ENCODE assay signal across 16 mouse cellular contexts in genomic region chr13:52994197-52994881, GRCm38 (mm10). TPM values are rescaled to one million over a fixed set of nuclear protein-coding genes. Genes with fewer than 3 reads are reported as not detected.
DNase-seq lines count a peak whose midpoint lies in the region; ATAC-seq and TF ChIP-seq lines count a peak whose summit lies in the region.
"Had no signal": no experiment of that assay in that cellular context is flagged by ENCODE, and none has a peak within 500 bp of the region (broad histone marks: within the 10 kb centered on the region; RNA-seq: fewer than 3 reads in every experiment).

No protein-coding gene starts in this region.

- H3K4me3 ChIP-seq in kidney, postnatal 0 days (replicated peaks; ENCODE audit: low read depth, low read length), result no peak overlapping the region
- no peak overlapping the region for H3K4me3 ChIP-seq in intestine, embryonic 16.5 days (ENCODE audit: low read length)
- H3K4me3 ChIP-seq in stomach, embryonic 15.5 days (replicated peaks), result no peak overlapping the region
- no peak overlapping the region for H3K4me3 ChIP-seq in hindbrain, embryonic 12.5 days
- H3K4me3 ChIP-seq: forebrain, embryonic 12.5 days; limb, embryonic 13.5 days; neural tube, embryonic 15.5 days had no signal

- no peak for TF ChIP-seq CTCF in kidney, postnatal 0 days (IDR thresholded peaks at IDR 0.05; ENCODE audit: low read depth)

- no peaks in the 10 kb centered on the region for H3K4me1 ChIP-seq in kidney, postnatal 0 days (replicated peaks; ENCODE audit: insufficient read depth, low read length)
- H3K4me1 ChIP-seq in intestine, embryonic 16.5 days (ENCODE audit: control insufficient read depth, insufficient read depth, low read length), result 0 out of 2 replicates have a peak, but pooled peaks cover 3% of the 10 kb centered on the region
- H3K4me1 ChIP-seq in stomach, embryonic 15.5 days, result peaks cover 9% of the 10 kb centered on the region
- H3K4me1 ChIP-seq in hindbrain, embryonic 12.5 days, result no peaks in the 10 kb centered on the region
- H3K4me1 ChIP-seq: forebrain, embryonic 12.5 days; neural tube, embryonic 15.5 days had no signal

- 52% methylated on average over 10 of the region's 10 CpGs for WGBS in kidney, postnatal 0 days
- WGBS in intestine, embryonic 16.5 days, result 53% methylated on average over 10 of the region's 10 CpGs
- 54% methylated on average over 10 of the region's 10 CpGs for WGBS in stomach, embryonic 15.5 days
- 75% methylated on average over 10 of the region's 10 CpGs for WGBS in hindbrain, embryonic 12.5 days

- DNase-seq in kidney, postnatal 0 days (ENCODE audit: low spot score), result peak; percentile 83
- DNase-seq in kidney, postnatal 36 days, result no peak
- DNase-seq in embryo, embryonic 11 days, result peak; percentile 23
- no peak for DNase-seq in frontal cortex, postnatal 14 days (ENCODE audit: low spot score in 2 of 2)
- DNase-seq in urinary bladder, postnatal 14 days (ENCODE audit: low spot score), result no peak
- DNase-seq: adrenal gland, postnatal 36 days; gastrocnemius, postnatal 36 days; kidney, adult 9 months; layer of hippocampus, postnatal 36 days; thymus, adult 2 months had no signal

- no peak overlapping the region for H3K4me2 ChIP-seq in kidney, postnatal 0 days (ENCODE audit: low read length)
- H3K4me2 ChIP-seq in intestine, embryonic 16.5 days (ENCODE audit: low read depth, low read length), result no peak overlapping the region
- H3K4me2 ChIP-seq in stomach, embryonic 15.5 days, result no peak overlapping the region
- no peak overlapping the region for H3K4me2 ChIP-seq in hindbrain, embryonic 12.5 days (replicated peaks)
- H3K4me2 ChIP-seq: forebrain, embryonic 12.5 days; limb, embryonic 13.5 days; neural tube, embryonic 15.5 days had no signal

- H3K36me3 ChIP-seq in kidney, postnatal 0 days (ENCODE audit: insufficient read depth, low read length), result no peaks in the 10 kb centered on the region
- no peaks in the 10 kb centered on the region for H3K36me3 ChIP-seq in intestine, embryonic 16.5 days (ENCODE audit: control insufficient read depth, insufficient read depth, low read length)
- no peaks in the 10 kb centered on the region for H3K36me3 ChIP-seq in stomach, embryonic 15.5 days
- H3K36me3 ChIP-seq in hindbrain, embryonic 12.5 days, result no peaks in the 10 kb centered on the region
- H3K36me3 ChIP-seq: forebrain, embryonic 12.5 days; limb, embryonic 13.5 days; neural tube, embryonic 15.5 days had no signal

- peak overlapping the region; percentile 13 for H3K27ac ChIP-seq in kidney, postnatal 0 days
- peak overlapping the region; percentile 57 for H3K27ac ChIP-seq in intestine, embryonic 16.5 days (ENCODE audit: low read length)
- H3K27ac ChIP-seq in stomach, embryonic 15.5 days, result peak overlapping the region; percentile 79
- no peak overlapping the region for H3K27ac ChIP-seq in hindbrain, embryonic 12.5 days
- H3K27ac ChIP-seq: forebrain, embryonic 12.5 days; limb, embryonic 13.5 days; neural tube, embryonic 15.5 days had no signal

- no peaks in the 10 kb centered on the region for H3K27me3 ChIP-seq in kidney, postnatal 0 days (ENCODE audit: insufficient read depth, low read length)
- no peaks in the 10 kb centered on the region for H3K27me3 ChIP-seq in intestine, embryonic 16.5 days (replicated peaks; ENCODE audit: control insufficient read depth, insufficient read depth, low read length)
- H3K27me3 ChIP-seq in stomach, embryonic 15.5 days (replicated peaks), result no peaks in the 10 kb centered on the region
- H3K27me3 ChIP-seq in hindbrain, embryonic 12.5 days, result no peaks in the 10 kb centered on the region
- H3K27me3 ChIP-seq: forebrain, embryonic 12.5 days; limb, embryonic 13.5 days; neural tube, embryonic 15.5 days had no signal

- ATAC-seq in kidney, postnatal 0 days (replicated peaks; ENCODE audit: low FRiP score, low read depth), result peak; percentile 42; the same call in 1 of the 2 replicates
- ATAC-seq in intestine, embryonic 16.5 days, result peak; percentile 46
- peak; percentile 24; the same call in 1 of the 2 replicates for ATAC-seq in stomach, embryonic 15.5 days (ENCODE audit: insufficient read depth, low FRiP score, low read depth)
- no peak for ATAC-seq in hindbrain, embryonic 12.5 days (ENCODE audit: low FRiP score)

- H3K9me3 ChIP-seq in kidney, postnatal 0 days (replicated peaks; ENCODE audit: low read length), result no peaks in the 10 kb centered on the region
- H3K9me3 ChIP-seq in intestine, embryonic 16.5 days (ENCODE audit: control insufficient read depth, low read length), result 0 out of 2 replicates have a peak, but pooled peaks cover 3% of the 10 kb centered on the region
- H3K9me3 ChIP-seq in stomach, embryonic 15.5 days, result no peaks in the 10 kb centered on the region
- no peaks in the 10 kb centered on the region for H3K9me3 ChIP-seq in hindbrain, embryonic 12.5 days (replicated peaks)
- H3K9me3 ChIP-seq: forebrain, embryonic 12.5 days; limb, embryonic 13.5 days; neural tube, embryonic 15.5 days had no signal

- no peak overlapping the region for H3K9ac ChIP-seq in kidney, postnatal 0 days (ENCODE audit: low read depth, low read length)
- H3K9ac ChIP-seq in intestine, embryonic 16.5 days (ENCODE audit: low read depth, low read length), result no peak overlapping the region
- no peak overlapping the region for H3K9ac ChIP-seq in stomach, embryonic 15.5 days
- no peak overlapping the region for H3K9ac ChIP-seq in hindbrain, embryonic 12.5 days
- H3K9ac ChIP-seq: forebrain, embryonic 12.5 days; limb, embryonic 13.5 days; neural tube, embryonic 15.5 days had no signal

RNA-seq across cellular contexts. Expression of gene Nfil3, which starts 13.5 kb away (rescaled TPM):
- polyA plus RNA-seq in kidney, postnatal 0 days (2015; fragmentation: Nextera tagmentation; extraction: Ambion mirVana), result 17.0 and 17.1 TPM in 2 replicates
- polyA plus RNA-seq in intestine, embryonic 16.5 days (2015; fragmentation: Nextera tagmentation; extraction: Ambion mirVana), result 28.4 and 30.0 TPM in 2 replicates
- polyA plus RNA-seq in stomach, embryonic 15.5 days (2015; fragmentation: Nextera tagmentation; extraction: Ambion mirVana), result 30.1 and 32.3 TPM in 2 replicates
- polyA plus RNA-seq in hindbrain, embryonic 12.5 days (2016; fragmentation: Nextera tagmentation; extraction: Ambion mirVana), result 39.6 and 44.7 TPM in 2 replicates

Comparison
In these comparisons a context has a peak if more than half of its experiments do, and no peak if none do; other contexts are left out.
1. DNase-seq: peak in kidney, postnatal 0 days (single experiment) and embryo, embryonic 11 days (single experiment); none in kidney, postnatal 36 days (0 of 2), frontal cortex, postnatal 14 days (0 of 2) and urinary bladder, postnatal 14 days (single experiment).